Mouse (Mus musculus) CH12.LX (cell line): Measurements from ENCODE around the gene Rassf10.

Source experiments
- CHD1 ChIP-seq: IDR thresholded peaks from 2 replicates; pipeline ENCODE4 v1.6.1; 2012; ENCODE audit warnings: low read depth, low read length, improper control_type of control experiment, inconsistent platforms
- CHD2 ChIP-seq: IDR thresholded peaks from 2 replicates; pipeline ENCODE4 v1.6.1; 2011; ENCODE audit warnings: low read length, improper control_type of control experiment
- CTCF ChIP-seq, 2 experiments: IDR thresholded peaks in 1 of 2; conservative IDR thresholded peaks in 1 of 2; 2 replicates each; pipeline ENCODE4 v1.5.1; 2011 to 2012; ENCODE audit warnings: low read depth in 2 of 2, low read length in 2 of 2, improper control_type of control experiment in 1 of 2, inconsistent platforms in 1 of 2, mild to moderate bottlenecking in 1 of 2, moderate library complexity in 1 of 2
- E2F4 ChIP-seq: IDR thresholded peaks from 2 replicates; pipeline ENCODE4 v1.6.1; 2011; ENCODE audit warnings: low read depth, low read length, improper control_type of control experiment; ENCODE audit not compliant: insufficient replicate concordance
- EP300 ChIP-seq: IDR thresholded peaks from 2 replicates; pipeline ENCODE4 v1.6.1; 2011; ENCODE audit warnings: low read length, improper control_type of control experiment
- GABPA ChIP-seq: IDR thresholded peaks from 2 replicates; pipeline ENCODE4 v1.6.1; 2012; ENCODE audit warnings: low read depth, low read length, improper control_type of control experiment, inconsistent platforms; ENCODE audit not compliant: insufficient replicate concordance
- POLR2A ChIP-seq: IDR thresholded peaks from 2 replicates; pipeline ENCODE4 v1.6.1; 2011; ENCODE audit warnings: low read depth, mild to moderate bottlenecking, improper control_type of control experiment, low read length
- POLR2AphosphoS2 ChIP-seq: IDR thresholded peaks from 2 replicates; pipeline ENCODE4 v1.6.1; 2011; ENCODE audit warnings: low read depth, low read length, improper control_type of control experiment
- ZNF384 ChIP-seq: IDR thresholded peaks from 2 replicates; pipeline ENCODE4 v1.6.1; 2012; ENCODE audit warnings: low read depth, low read length, improper control_type of control experiment, inconsistent platforms

DNA sequence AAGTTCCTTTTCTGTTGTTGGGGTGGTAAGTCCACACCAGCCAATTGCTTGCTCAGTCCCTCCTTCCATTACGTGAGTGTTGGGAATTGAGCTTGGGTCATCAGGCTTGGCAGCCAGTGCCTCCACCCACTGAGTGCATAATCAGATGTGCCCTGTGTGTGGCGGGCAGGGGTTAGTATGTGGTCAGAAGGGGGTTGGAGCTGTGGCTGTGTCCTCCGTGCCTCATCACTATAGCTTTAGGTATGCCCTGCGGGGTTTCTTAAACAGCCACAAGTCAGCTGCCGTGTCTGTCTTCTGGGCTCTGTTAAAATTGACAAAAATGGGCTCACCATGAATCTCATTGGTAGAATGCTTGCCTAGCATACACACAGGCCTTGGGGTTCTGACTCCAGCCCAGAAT, 46.9 kb upstream of the Rassf10 start:
- TF ChIP-seq CTCF (conservative IDR thresholded peaks at IDR 0.05 in 1 of 2, IDR thresholded peaks at IDR 0.05 in 1 of 2; ENCODE audit: low read depth in 2 of 2, low read length in 2 of 2): no peak
- no peak for TF ChIP-seq POLR2AphosphoS2
- no peak for TF ChIP-seq ZNF384
- TF ChIP-seq POLR2A: no peak
- no peak for TF ChIP-seq CHD1
- TF ChIP-seq CHD2: no peak
- TF ChIP-seq GABPA: no peak
- TF ChIP-seq E2F4: no peak
- no peak for TF ChIP-seq EP300
